Mouse (Mus musculus) CH12.LX (cell line): ENCODE measurements around the gene Arpc1b. TPM values are rescaled to one million over a fixed set of nuclear protein-coding genes. Genes with fewer than 3 reads are reported as not detected.
A peak's percentile ranks its signal among the peaks of the same experiment; 100 is the strongest.

Source experiments
- DNase-seq: peaks from one replicate; pipeline ENCODE4 v3.0.0-alpha.2; 2013; ENCODE audit errors: extremely low read depth
- H3K27ac ChIP-seq: 2 replicates; pipeline ENCODE4 v1.5.1; 2012; ENCODE audit warnings: low read depth, mild to moderate bottlenecking, control low read depth, moderate library complexity; ENCODE audit not compliant: insufficient read depth
- H3K27me3 ChIP-seq: replicated peaks from 2 replicates; pipeline ENCODE3; 2012; ENCODE audit warnings: inconsistent platforms
- H3K36me3 ChIP-seq, 2 experiments: replicated peaks in 1 of 2; 2 replicates each; pipeline versions ENCODE3 to v1.6.1; 2012; ENCODE audit warnings: inconsistent platforms in 1 of 2, low read length in 1 of 2, mild to moderate bottlenecking in 1 of 2, mixed read lengths in 1 of 2, moderate library complexity in 1 of 2; ENCODE audit not compliant: control insufficient read depth in 1 of 2, insufficient read depth in 1 of 2
- H3K4me1 ChIP-seq, 2 experiments: 2 replicates each; pipeline ENCODE4 v1.6.1; 2012; ENCODE audit warnings: inconsistent platforms in 1 of 2, moderate library complexity in 1 of 2; ENCODE audit not compliant: insufficient read depth in 2 of 2, control insufficient read depth in 1 of 2
- H3K4me2 ChIP-seq: 2 replicates; pipeline ENCODE4 v1.6.1; 2012; ENCODE audit warnings: low read depth, mild to moderate bottlenecking, control low read depth; ENCODE audit not compliant: poor library complexity, insufficient read depth, severe bottlenecking
- H3K4me3 ChIP-seq, 3 experiments: fragments of 150-350 bp in 1 of 3; sonication (generic) in 1 of 3; replicated peaks in 1 of 3; 2 replicates each; pipeline versions ENCODE3 to v1.5.1; 2011 to 2012; ENCODE audit warnings: low read depth in 2 of 3, low read length in 2 of 3, mild to moderate bottlenecking in 2 of 3, moderate library complexity in 2 of 3, control low read depth in 1 of 3, improper control_type of control experiment in 1 of 3, inconsistent platforms in 1 of 3, mixed read lengths in 1 of 3; ENCODE audit not compliant: poor library complexity in 1 of 3
- H3K79me2 ChIP-seq: replicated peaks from 2 replicates; pipeline ENCODE4 v1.6.1; 2012; ENCODE audit warnings: mild to moderate bottlenecking, moderate library complexity; ENCODE audit not compliant: control insufficient read depth, poor library complexity, insufficient read depth, severe bottlenecking; ENCODE audit errors: extremely low read depth
- H3K9ac ChIP-seq: 2 replicates; pipeline ENCODE4 v1.6.1; 2012; ENCODE audit warnings: low read depth, mild to moderate bottlenecking, control low read depth, moderate library complexity; ENCODE audit not compliant: insufficient read depth
- H3K9me3 ChIP-seq: replicated peaks from 2 replicates; pipeline ENCODE3; 2012; ENCODE audit warnings: low read length, inconsistent platforms, mixed read lengths
- CHD1 ChIP-seq: IDR thresholded peaks from 2 replicates; pipeline ENCODE4 v1.6.1; 2012; ENCODE audit warnings: low read depth, low read length, improper control_type of control experiment, inconsistent platforms
- CTCF ChIP-seq, 2 experiments: IDR thresholded peaks in 1 of 2; conservative IDR thresholded peaks in 1 of 2; 2 replicates each; pipeline ENCODE4 v1.5.1; 2011 to 2012; ENCODE audit warnings: low read depth in 2 of 2, low read length in 2 of 2, improper control_type of control experiment in 1 of 2, inconsistent platforms in 1 of 2, mild to moderate bottlenecking in 1 of 2, moderate library complexity in 1 of 2
- E2F4 ChIP-seq: IDR thresholded peaks from 2 replicates; pipeline ENCODE4 v1.6.1; 2011; ENCODE audit warnings: low read depth, low read length, improper control_type of control experiment; ENCODE audit not compliant: insufficient replicate concordance
- ETS1 ChIP-seq: conservative IDR thresholded peaks from 2 replicates; pipeline ENCODE4 v1.6.1; 2012; ENCODE audit warnings: low read depth, mild to moderate bottlenecking, inconsistent platforms, low read length, improper control_type of control experiment, moderate library complexity
- HCFC1 ChIP-seq: IDR thresholded peaks from 2 replicates; pipeline ENCODE4 v1.6.1; 2012; ENCODE audit warnings: low read depth, mild to moderate bottlenecking, inconsistent platforms, low read length, improper control_type of control experiment
- IRF4 ChIP-seq: IDR thresholded peaks from 2 replicates; pipeline ENCODE4 v1.6.1; 2014; ENCODE audit warnings: low read depth, mild to moderate bottlenecking, inconsistent platforms, low read length, improper control_type of control experiment
- JUND ChIP-seq: conservative IDR thresholded peaks from 2 replicates; pipeline ENCODE4 v1.6.1; 2011; ENCODE audit warnings: low read depth, low read length, improper control_type of control experiment
- MAX ChIP-seq: IDR thresholded peaks from 2 replicates; pipeline ENCODE4 v1.6.1; 2011; ENCODE audit warnings: low read length, improper control_type of control experiment
- NELFE ChIP-seq: IDR thresholded peaks from 2 replicates; pipeline ENCODE4 v1.6.1; 2011; ENCODE audit warnings: low read depth, low read length, improper control_type of control experiment
- NRF1 ChIP-seq: IDR thresholded peaks from 2 replicates; pipeline ENCODE4 v1.6.1; 2014; ENCODE audit warnings: low read depth, mild to moderate bottlenecking, inconsistent platforms, low read length, improper control_type of control experiment, moderate library complexity
- PAX5 ChIP-seq: IDR thresholded peaks from 2 replicates; pipeline ENCODE4 v1.6.1; 2012; ENCODE audit warnings: low read length, inconsistent platforms, mixed read lengths
- POLR2AphosphoS2 ChIP-seq: IDR thresholded peaks from 2 replicates; pipeline ENCODE4 v1.6.1; 2011; ENCODE audit warnings: low read depth, low read length, improper control_type of control experiment
- TBP ChIP-seq: conservative IDR thresholded peaks from 2 replicates; pipeline ENCODE4 v1.6.1; 2011; ENCODE audit warnings: low read depth, low read length, improper control_type of control experiment
- USF2 ChIP-seq: conservative IDR thresholded peaks from 2 replicates; pipeline ENCODE4 v1.6.1; 2011; ENCODE audit warnings: low read depth, low read length, improper control_type of control experiment
- ZMIZ1 ChIP-seq: IDR thresholded peaks from 2 replicates; pipeline ENCODE4 v1.6.1; 2012; ENCODE audit warnings: low read depth, mild to moderate bottlenecking, inconsistent platforms, low read length, improper control_type of control experiment
- ZNF384 ChIP-seq: IDR thresholded peaks from 2 replicates; pipeline ENCODE4 v1.6.1; 2012; ENCODE audit warnings: low read depth, low read length, improper control_type of control experiment, inconsistent platforms
- dilution Hi-C: fragments of 300-500 bp; cut with MboI; formaldehyde crosslinking; loops from 2 replicates; pipeline ENCODE4 v1.14.3; 2020; ENCODE audit warnings: low sequenced_read_pairs; ENCODE audit not compliant: extremely low pct_unique_long_range_greater_than_20kb, extremely low pct_ligation_motif_present
- in situ Hi-C: fragments of 300-500 bp; cut with MboI; formaldehyde crosslinking; loops from 3 replicates; pipeline ENCODE4 v1.14.3; 2019; ENCODE audit warnings: low sequenced_read_pairs, low pct_ligation_motif_present, low pct_unique_long_range_greater_than_20kb, mixed read lengths
- polyA plus RNA-seq: library from polyadenylated mRNA; unstranded; fragments of >175 nt; gene quantifications from 2 replicates; pipeline ENCODE4 v1.2.1, GENCODE M21; 2012; ENCODE audit warnings: low read depth; ENCODE audit not compliant: insufficient read length
- total RNA-seq, 2 experiments: library from RNA; depleted of rRNA; stranded (reverse); fragments of 300-350 nt in 1 of 2; fragments of >200 nt in 1 of 2; gene quantifications; 2 replicates each; pipeline ENCODE4 v1.2.3; 2012 to 2014

The Arpc1b gene
- total and polyA plus RNA-seq, 3 experiments: 330 to 516 (median 441) TPM

GRCm38 (mm10) chr5:145130191-145130590 lies 16.2 kb downstream of the Arpc1b start:
- in situ Hi-C loops: no loop called here
- Histone ChIP-seq H3K9me3 (no peaks in the 10 kb centered on the region), H3K79me2 (no peaks in the 10 kb centered on the region), H3K27ac (no peak overlapping the region), H3K36me3 (peaks cover 92 to 95% of the 10 kb centered on the region in 2 experiments), H3K4me1 (no peaks in the 10 kb centered on the region), H3K9ac (no peak overlapping the region), H3K27me3 (no peaks in the 10 kb centered on the region), H3K4me3 (no peak overlapping the region), H3K4me2 (no peak overlapping the region)
- no peak for DNase-seq
- dilution Hi-C loops: no loop called here
- TF ChIP-seq HCFC1: no peak
- TF ChIP-seq JUND: no peak
- no peak for TF ChIP-seq ETS1
- no peak for TF ChIP-seq NRF1
- no peak for TF ChIP-seq USF2
- TF ChIP-seq MAX: no peak
- TF ChIP-seq CTCF (conservative IDR thresholded peaks at IDR 0.05 in 1 of 2, IDR thresholded peaks at IDR 0.05 in 1 of 2; ENCODE audit: low read depth in 2 of 2, low read length in 2 of 2): no peak
- TF ChIP-seq TBP: no peak
- TF ChIP-seq ZNF384: no peak
- no peak for TF ChIP-seq PAX5
- TF ChIP-seq E2F4: no peak
- no peak for TF ChIP-seq CHD1
- TF ChIP-seq NELFE: no peak
- no peak for TF ChIP-seq IRF4

GRCm38 (mm10) chr5:145130995-145131394 lies 17.0 kb downstream of the Arpc1b start:
- Histone ChIP-seq H3K4me3 (no peak overlapping the region), H3K79me2 (peaks cover 4% of the 10 kb centered on the region; the same call in 1 of the 2 replicates), H3K27ac (no peak overlapping the region), H3K27me3 (no peaks in the 10 kb centered on the region), H3K4me1 (no peaks in the 10 kb centered on the region), H3K9ac (no peak overlapping the region), H3K36me3 (peaks cover 86 to 94% of the 10 kb centered on the region in 2 experiments), H3K9me3 (no peaks in the 10 kb centered on the region)
- dilution Hi-C loops: no loop called here
- 0 out of 2 replicates have a peak, but pooled peaks have one; percentile 10 for TF ChIP-seq ZMIZ1
- peak; percentile 51; the same call in 1 of the 2 replicates for TF ChIP-seq POLR2AphosphoS2
- TF ChIP-seq NRF1: no peak
- TF ChIP-seq, all 38 proteins: peak for 2
- in situ Hi-C loops: no loop called here
- DNase-seq: no peak
- H3K4me2 ChIP-seq: no peak overlapping the region
